Mouse (Mus musculus) heart, adult 2 months (tissue): ENCODE results near the gene Spcs2.

Experiments used
- CTCF ChIP-seq: fragments of 200-600 bp; IDR thresholded peaks from 2 replicates; pipeline ENCODE4 v1.8.1; 2022; ENCODE audit warnings: antibody characterized with exemption, mild to moderate bottlenecking, moderate library complexity
- EP300 ChIP-seq: fragments of 200-500 bp; IDR thresholded peaks from 2 replicates; pipeline ENCODE4 v1.6.1; 2011; ENCODE audit warnings: low read depth, low read length, control low read depth; ENCODE audit not compliant: insufficient read depth

- TF ChIP-seq CTCF (no peak), EP300 (no peak)
Observed at GRCm38 (mm10) chr7:99907463-99907862, 44.2 kb upstream of the Spcs2 start.
